ENCODE assay signal across 19 mouse cellular contexts in genomic region chr8:89871966-89872365, GRCm38 (mm10).
DNase-seq lines count a peak whose midpoint lies in the region; TF ChIP-seq lines count a peak whose summit lies in the region.
"Had no signal": no experiment of that assay in that cellular context is flagged by ENCODE, and none has a peak within 500 bp of the region (broad histone marks: within the 10 kb centered on the region; RNA-seq: fewer than 3 reads in every experiment).

No protein-coding gene starts in this region.

- no peak for TF ChIP-seq CTCF in kidney, adult 2 months (conservative IDR thresholded peaks at IDR 0.05; ENCODE audit: insufficient read depth, insufficient read length, low read depth, low read length)

- H3K4me1 ChIP-seq in kidney, adult 2 months (ENCODE audit: control insufficient read depth, insufficient read depth, low read length) = no peaks in the 10 kb centered on the region
- H3K4me1 ChIP-seq: embryonic facial prominence, embryonic 13.5 days; limb, embryonic 12.5 days; liver, embryonic 15.5 days; megakaryocyte, embryonic 14.5 days had no signal

- H3K27ac ChIP-seq in kidney, adult 2 months (ENCODE audit: insufficient read depth, low read depth, low read length) = no peak overlapping the region
- H3K27ac ChIP-seq: embryonic facial prominence, embryonic 13.5 days; heart, adult 2 months; limb, embryonic 12.5 days; liver, embryonic 15.5 days had no signal

- no peaks in the 10 kb centered on the region for H3K27me3 ChIP-seq in kidney, adult 2 months (replicated peaks; ENCODE audit: control insufficient read depth, insufficient read depth, low read length)
- H3K27me3 ChIP-seq: embryonic facial prominence, embryonic 13.5 days; limb, embryonic 12.5 days; liver, embryonic 15.5 days; megakaryocyte, embryonic 14.5 days had no signal

- WGBS in kidney, adult 2 months = 72% methylated on average over 5 of the region's 5 CpGs

- H3K4me3 ChIP-seq in kidney, adult 2 months (ENCODE audit: insufficient read depth, low read depth, low read length) = no peak overlapping the region
- H3K4me3 ChIP-seq: embryonic facial prominence, embryonic 13.5 days; heart, adult 2 months; limb, embryonic 12.5 days; liver, embryonic 15.5 days; megakaryocyte, embryonic 14.5 days had no signal

- DNase-seq in kidney, adult 18-20 months = peak; percentile 4
- no peak for DNase-seq in kidney, adult 2 months
- peak; percentile 5 for DNase-seq in ZHBTc4 (ENCODE audit: low read depth, low spot score)
- DNase-seq in layer of hippocampus, adult 18-20 months (ENCODE audit: low spot score in 2 of 2) = peak; percentile 11 to 60
- peak; percentile 32 for DNase-seq in right cerebral cortex, adult 18-20 months
- no peak for DNase-seq in urinary bladder, adult 18-20 months (ENCODE audit: low spot score in 2 of 2)
- no peak for DNase-seq in thymus, postnatal 36 days
- DNase-seq in liver = no peak
- DNase-seq: adrenal gland, postnatal 14 days; B cell, adult 2 months; cerebellum, postnatal 36 days; gastrocnemius, postnatal 10 days; heart, adult 2 months; heart, postnatal 14 days; kidney, postnatal 4 days had no signal

- no peaks in the 10 kb centered on the region for H3K36me3 ChIP-seq in kidney, adult 2 months (ENCODE audit: control insufficient read depth, insufficient read depth, low read length)
- H3K36me3 ChIP-seq: embryonic facial prominence, embryonic 13.5 days; limb, embryonic 12.5 days; liver, embryonic 15.5 days had no signal

- no peak for TF ChIP-seq POLR2A in kidney, adult 2 months (IDR thresholded peaks at IDR 0.05; ENCODE audit: low read depth, low read length)

Comparison
In these comparisons a context has a peak if more than half of its experiments do, and no peak if none do; other contexts are left out.
1. DNase-seq: peak in kidney, adult 18-20 months (single experiment), ZHBTc4 (single experiment), layer of hippocampus, adult 18-20 months (2 of 2) and right cerebral cortex, adult 18-20 months (single experiment); none in kidney, adult 2 months (single experiment), urinary bladder, adult 18-20 months (0 of 2), thymus, postnatal 36 days (0 of 2) and liver (single experiment).